Mouse (Mus musculus): ENCODE results near the gene Furin. TPM values are rescaled to one million over a fixed set of nuclear protein-coding genes. Genes with fewer than 3 reads are reported as not detected.
"Not testable (repeated sequence)": the region's sequence is repeated elsewhere in the genome, so short reads cannot be mapped to it uniquely, and the experiment has no call there.

The Furin gene
- polyA plus RNA-seq, 1 experiment from 2014 or later = 6.7 TPM

- no peak for ATAC-seq (ENCODE audit: low FRiP score)
- 0 out of 2 replicates have a peak overlapping the region, but pooled peaks have one; percentile 0 for H3K9ac ChIP-seq
- H3K4me2 ChIP-seq (replicated peaks) = no peak overlapping the region
- H3K36me3 ChIP-seq (replicated peaks; ENCODE audit: control insufficient read depth, insufficient read depth) = peaks cover 29% of the 10 kb centered on the region
- WGBS = 59% methylated on average over 5 of the region's 5 CpGs
- H3K27me3 ChIP-seq (ENCODE audit: control insufficient read depth, insufficient read depth, low read length) = no peaks in the 10 kb centered on the region
- peaks cover 23% of the 10 kb centered on the region for H3K4me1 ChIP-seq (replicated peaks; ENCODE audit: control insufficient read depth, insufficient read depth, low read length)
- H3K4me3 ChIP-seq (replicated peaks; ENCODE audit: low read length) = 0 out of 2 replicates have a peak overlapping the region, but pooled peaks have one; percentile 8
- no peak overlapping the region for H3K27ac ChIP-seq
- H3K9me3 ChIP-seq (ENCODE audit: control insufficient read depth, low read length) = no peaks in the 10 kb centered on the region
- DNase-seq (ENCODE audit: low spot score) = no peak
Measured at GRCm38 (mm10) chr7:80400099-80400498, 5.1 kb downstream of the Furin start.

- no peak overlapping the region for H3K4me3 ChIP-seq (replicated peaks; ENCODE audit: low read length)
- ATAC-seq (ENCODE audit: low FRiP score) (no peak), DNase-seq (ENCODE audit: low spot score) (no peak)
- 0 out of 2 replicates have a peak overlapping the region, but pooled peaks have one; percentile 5 for H3K9ac ChIP-seq
- H3K27me3 ChIP-seq (ENCODE audit: control insufficient read depth, insufficient read depth, low read length) = no peaks in the 10 kb centered on the region
- 75% methylated on average over 9 of the region's 9 CpGs for WGBS
- H3K4me1 ChIP-seq (replicated peaks; ENCODE audit: control insufficient read depth, insufficient read depth, low read length) = peaks cover 23% of the 10 kb centered on the region
- peaks cover 39% of the 10 kb centered on the region for H3K36me3 ChIP-seq (replicated peaks; ENCODE audit: control insufficient read depth, insufficient read depth)
- no peaks in the 10 kb centered on the region for H3K9me3 ChIP-seq (ENCODE audit: control insufficient read depth, low read length)
- H3K27ac ChIP-seq = no peak overlapping the region
- no peak overlapping the region for H3K4me2 ChIP-seq (replicated peaks)
Measured at GRCm38 (mm10) chr7:80398654-80399444, 6.4 kb downstream of the Furin start.

- Histone ChIP-seq H3K36me3 (replicated peaks; ENCODE audit: control insufficient read depth, insufficient read depth) (peaks cover 48% of the 10 kb centered on the region), H3K4me3 (replicated peaks; ENCODE audit: low read length) (no peak overlapping the region), H3K4me1 (replicated peaks; ENCODE audit: control insufficient read depth, insufficient read depth, low read length) (peaks cover 16% of the 10 kb centered on the region), H3K27ac (no peak overlapping the region), H3K9ac (no peak overlapping the region), H3K27me3 (ENCODE audit: control insufficient read depth, insufficient read depth, low read length) (no peaks in the 10 kb centered on the region), H3K9me3 (ENCODE audit: control insufficient read depth, low read length) (no peaks in the 10 kb centered on the region), H3K4me2 (replicated peaks) (no peak overlapping the region)
- DNase-seq (ENCODE audit: low spot score) (no peak), ATAC-seq (ENCODE audit: low FRiP score) (no peak)
- WGBS = 88% methylated on average over 9 of the region's 9 CpGs
Measured at GRCm38 (mm10) chr7:80397986-80398385, 7.2 kb downstream of the Furin start.

- DNase-seq (ENCODE audit: low spot score); ATAC-seq (ENCODE audit: low FRiP score); H3K27me3 ChIP-seq (ENCODE audit: control insufficient read depth, insufficient read depth, low read length); H3K9me3 ChIP-seq (ENCODE audit: control insufficient read depth, low read length); H3K4me3 ChIP-seq (replicated peaks; ENCODE audit: low read length); H3K4me2 ChIP-seq (replicated peaks); H3K9ac ChIP-seq; H3K27ac ChIP-seq: not testable (repeated sequence)
- Histone ChIP-seq H3K36me3 (replicated peaks; ENCODE audit: control insufficient read depth, insufficient read depth) (peaks cover 63% of the 10 kb centered on the region), H3K4me1 (replicated peaks; ENCODE audit: control insufficient read depth, insufficient read depth, low read length) (peaks cover 13% of the 10 kb centered on the region)
- 90% methylated on average over 4 of the region's 4 CpGs for WGBS
Measured at GRCm38 (mm10) chr7:80396427-80396826, 8.8 kb downstream of the Furin start.

GRCm38 (mm10) chr7:80394600-80394999, 10.6 kb downstream of the Furin start:
- no peaks in the 10 kb centered on the region for H3K9me3 ChIP-seq (ENCODE audit: control insufficient read depth, low read length)
- WGBS = 94% methylated on average over 4 of the region's 4 CpGs
- no peak overlapping the region for H3K9ac ChIP-seq
- ATAC-seq (ENCODE audit: low FRiP score) (no peak), DNase-seq (ENCODE audit: low spot score) (no peak)
- H3K4me2 ChIP-seq (replicated peaks) = no peak overlapping the region
- no peak overlapping the region for H3K27ac ChIP-seq
- H3K36me3 ChIP-seq (replicated peaks; ENCODE audit: control insufficient read depth, insufficient read depth) = peaks cover 81% of the 10 kb centered on the region
- no peaks in the 10 kb centered on the region for H3K4me1 ChIP-seq (replicated peaks; ENCODE audit: control insufficient read depth, insufficient read depth, low read length)
- H3K27me3 ChIP-seq (ENCODE audit: control insufficient read depth, insufficient read depth, low read length) = no peaks in the 10 kb centered on the region
- H3K4me3 ChIP-seq (replicated peaks; ENCODE audit: low read length) = no peak overlapping the region

GRCm38 (mm10) chr7:80392119-80392518, 13.1 kb downstream of the Furin start:
- H3K36me3 ChIP-seq (replicated peaks; ENCODE audit: control insufficient read depth, insufficient read depth) = peaks cover 69% of the 10 kb centered on the region
- H3K27ac ChIP-seq = no peak overlapping the region
- H3K27me3 ChIP-seq (ENCODE audit: control insufficient read depth, insufficient read depth, low read length) = no peaks in the 10 kb centered on the region
- no peak for DNase-seq (ENCODE audit: low spot score)
- ATAC-seq (ENCODE audit: low FRiP score) = no peak
- H3K4me1 ChIP-seq (replicated peaks; ENCODE audit: control insufficient read depth, insufficient read depth, low read length) = no peaks in the 10 kb centered on the region
- no peak overlapping the region for H3K4me2 ChIP-seq (replicated peaks)
- no peak overlapping the region for H3K9ac ChIP-seq
- H3K9me3 ChIP-seq (ENCODE audit: control insufficient read depth, low read length) = no peaks in the 10 kb centered on the region
- H3K4me3 ChIP-seq (replicated peaks; ENCODE audit: low read length) = no peak overlapping the region
- 92% methylated on average over 15 of the region's 15 CpGs for WGBS

DNA sequence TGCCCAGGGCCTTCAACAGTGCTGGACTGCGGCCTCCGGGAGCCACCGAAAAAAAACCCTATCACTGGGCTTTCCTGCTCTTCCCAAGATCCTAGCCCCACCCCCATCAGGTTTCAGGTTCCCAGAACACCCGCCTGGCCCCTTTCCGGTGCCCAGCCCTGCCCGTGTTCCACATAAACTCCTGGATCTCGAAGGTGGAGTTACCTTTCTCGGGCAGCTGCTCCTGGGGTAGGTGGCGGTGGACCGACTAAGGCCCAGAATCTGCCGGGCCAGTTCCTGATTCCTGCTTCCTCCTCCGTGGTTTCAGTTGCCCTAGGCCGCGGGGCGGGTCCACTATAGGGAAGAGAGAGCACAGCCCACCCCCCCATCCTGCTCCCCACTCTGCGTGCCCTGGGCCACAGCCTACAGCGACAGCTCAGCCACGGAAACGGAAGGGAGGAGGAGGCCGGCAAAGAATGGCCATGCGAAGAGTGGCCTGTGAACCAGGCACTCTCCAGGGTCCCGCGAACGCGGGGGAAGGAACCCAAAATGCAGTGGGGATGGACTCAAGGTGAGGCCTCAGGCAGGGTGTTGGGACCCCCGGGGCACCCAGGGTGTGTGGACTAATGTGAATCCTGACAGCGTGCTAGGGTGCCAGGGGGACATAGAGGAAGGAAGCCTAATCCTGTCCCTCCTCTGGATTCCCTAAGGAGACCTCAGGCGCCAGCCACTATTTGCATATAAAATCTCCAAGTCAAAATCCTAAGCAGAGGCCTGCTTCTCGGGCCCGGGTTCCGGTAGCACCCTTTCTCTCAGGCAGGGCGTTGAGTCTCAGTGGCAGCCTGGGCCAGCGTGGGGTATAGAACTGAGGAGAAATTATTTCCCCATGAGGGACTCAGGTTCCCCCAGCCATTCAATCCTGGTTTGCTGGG, 17.3 kb downstream of the Furin start, which contains the start of gene Fes:
Gene Fes (minus strand): TSS at position 314 of the 911 bp plus-strand sequence.
- Histone ChIP-seq H3K4me1 (replicated peaks; ENCODE audit: control insufficient read depth, insufficient read depth, low read length) (no peaks in the 10 kb centered on the region), H3K27ac (no peak within 1 kb of the TSS), H3K4me2 (replicated peaks) (peak within 1 kb of the TSS; percentile 36), H3K9ac (peak within 1 kb of the TSS; percentile 41), H3K36me3 (replicated peaks; ENCODE audit: control insufficient read depth, insufficient read depth) (peaks cover 32% of the 10 kb centered on the region), H3K4me3 (replicated peaks; ENCODE audit: low read length) (peak within 1 kb of the TSS; percentile 15), H3K27me3 (ENCODE audit: control insufficient read depth, insufficient read depth, low read length) (no peaks in the 10 kb centered on the region), H3K9me3 (ENCODE audit: control insufficient read depth, low read length) (no peaks in the 10 kb centered on the region)
- WGBS = 11% methylated on average over 33 of the region's 33 CpGs
- DNase-seq (ENCODE audit: low spot score) (no peak), ATAC-seq (ENCODE audit: low FRiP score) (peak; percentile 37; the same call in 1 of the 2 replicates)

DNA sequence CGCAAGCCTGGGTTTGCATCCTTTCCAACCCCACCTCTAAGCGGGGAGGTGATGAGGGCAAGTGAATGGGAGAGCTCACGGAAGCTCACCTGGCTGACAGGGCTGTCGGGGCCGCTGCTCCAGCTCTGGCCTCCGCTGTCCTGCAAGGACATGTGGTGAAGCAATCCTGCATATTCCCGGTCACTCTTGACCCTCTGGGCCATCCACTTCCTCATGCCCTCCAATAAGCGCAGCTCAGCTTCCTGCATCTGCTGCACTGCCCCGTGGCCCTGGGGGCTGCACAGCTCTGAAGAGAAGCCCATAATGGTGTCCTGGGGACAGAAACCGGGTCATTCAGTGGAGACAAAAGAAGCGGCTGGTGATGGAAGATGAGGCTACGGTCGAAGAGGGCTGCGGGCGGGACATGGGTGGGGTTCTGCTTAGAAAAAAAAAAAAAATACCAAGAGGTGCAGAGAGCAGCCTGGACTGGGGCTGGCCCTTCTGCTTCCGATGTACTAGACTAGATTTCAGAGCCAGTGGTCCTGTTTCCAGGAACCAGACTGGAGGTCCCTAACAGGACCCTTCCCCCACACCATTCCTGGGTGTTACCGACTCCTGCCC, 18.1 kb downstream of the Furin start:
- WGBS = 24% methylated on average over 17 of the region's 17 CpGs
- no peak for DNase-seq (ENCODE audit: low spot score)
- Histone ChIP-seq H3K4me3 (replicated peaks; ENCODE audit: low read length) (peak overlapping the region; percentile 15), H3K9me3 (ENCODE audit: control insufficient read depth, low read length) (no peaks in the 10 kb centered on the region), H3K4me2 (replicated peaks) (peak overlapping the region; percentile 36), H3K4me1 (replicated peaks; ENCODE audit: control insufficient read depth, insufficient read depth, low read length) (no peaks in the 10 kb centered on the region), H3K36me3 (replicated peaks; ENCODE audit: control insufficient read depth, insufficient read depth) (peaks cover 25% of the 10 kb centered on the region), H3K27me3 (ENCODE audit: control insufficient read depth, insufficient read depth, low read length) (no peaks in the 10 kb centered on the region), H3K27ac (no peak overlapping the region), H3K9ac (peak overlapping the region; percentile 41)
- no peak for ATAC-seq (ENCODE audit: low FRiP score)
